Mouse (Mus musculus): ENCODE measurements around the gene Ttc21a. TPM values are rescaled to one million over a fixed set of nuclear protein-coding genes. Genes with fewer than 3 reads are reported as not detected.

Ttc21a gene
- total and polyA plus RNA-seq, 3 experiments = 0.02 to 0.38 TPM; not detected in 1

- Histone ChIP-seq H3K36me3 (replicated peaks) (no peaks in the 10 kb centered on the region), H3K4me1 (ENCODE audit: insufficient read depth, low read depth, low read length) (peaks cover 14% of the 10 kb centered on the region), H3K27me3 (ENCODE audit: insufficient read depth, low read length) (peaks cover 38% of the 10 kb centered on the region), H3K9me3 (replicated peaks) (no peaks in the 10 kb centered on the region), H3K4me3 (ENCODE audit: low read depth, low read length) (no peak overlapping the region)
- ATAC-seq (ENCODE audit: extremely low read depth, insufficient number of reproducible peaks, low FRiP score, poor library complexity, severe bottlenecking) (no peak), DNase-seq (ENCODE audit: low spot score) (no peak)
- TF ChIP-seq GATA1 (IDR thresholded peaks at IDR 0.05; ENCODE audit: borderline replicate concordance, low read length) (no peak), POLR2AphosphoS5 (IDR thresholded peaks at IDR 0.05; ENCODE audit: insufficient replicate concordance, low read depth, low read length) (no peak), CTCF (IDR thresholded peaks at IDR 0.05; ENCODE audit: low read depth, low read length) (no peak), TAL1 (conservative IDR thresholded peaks at IDR 0.05; ENCODE audit: low read depth, low read length) (no peak), GATA2 (IDR thresholded peaks at IDR 0.05; ENCODE audit: borderline replicate concordance, low read depth, low read length) (no peak)
Measured at GRCm38 (mm10) chr9:119943326-119943725, 5.9 kb downstream of the Ttc21a start.

- DNase-seq (ENCODE audit: low spot score) = no peak
- peaks cover 49% of the 10 kb centered on the region for H3K27me3 ChIP-seq (ENCODE audit: insufficient read depth, low read length)
- H3K4me3 ChIP-seq (ENCODE audit: low read depth, low read length) = no peak overlapping the region
- TF ChIP-seq GATA1 (IDR thresholded peaks at IDR 0.05; ENCODE audit: borderline replicate concordance, low read length) (no peak), POLR2AphosphoS5 (IDR thresholded peaks at IDR 0.05; ENCODE audit: insufficient replicate concordance, low read depth, low read length) (no peak), CTCF (IDR thresholded peaks at IDR 0.05; ENCODE audit: low read depth, low read length) (peak; percentile 83), GATA2 (IDR thresholded peaks at IDR 0.05; ENCODE audit: borderline replicate concordance, low read depth, low read length) (no peak), TAL1 (conservative IDR thresholded peaks at IDR 0.05; ENCODE audit: low read depth, low read length) (no peak)
- H3K9me3 ChIP-seq (replicated peaks) = no peaks in the 10 kb centered on the region
- no peak for ATAC-seq (ENCODE audit: extremely low read depth, insufficient number of reproducible peaks, low FRiP score, poor library complexity, severe bottlenecking)
- peaks cover 5% of the 10 kb centered on the region for H3K4me1 ChIP-seq (ENCODE audit: insufficient read depth, low read depth, low read length)
- no peaks in the 10 kb centered on the region for H3K36me3 ChIP-seq (replicated peaks)
Measured at GRCm38 (mm10) chr9:119945173-119945900, 7.9 kb downstream of the Ttc21a start.

GRCm38 (mm10) chr9:119948804-119949203 is 11.4 kb downstream of the Ttc21a start:
- Histone ChIP-seq H3K9me3 (replicated peaks) (no peaks in the 10 kb centered on the region), H3K4me3 (ENCODE audit: low read depth, low read length) (no peak overlapping the region), H3K27me3 (ENCODE audit: insufficient read depth, low read length) (peaks cover 48% of the 10 kb centered on the region), H3K4me1 (ENCODE audit: insufficient read depth, low read depth, low read length) (no peaks in the 10 kb centered on the region; the same call in 1 of the 2 replicates), H3K36me3 (replicated peaks) (no peaks in the 10 kb centered on the region)
- ATAC-seq (ENCODE audit: extremely low read depth, insufficient number of reproducible peaks, low FRiP score, poor library complexity, severe bottlenecking) (no peak), DNase-seq (ENCODE audit: low spot score) (no peak)
- no peak for TF ChIP-seq CTCF (IDR thresholded peaks at IDR 0.05; ENCODE audit: low read depth, low read length)
- TF ChIP-seq POLR2AphosphoS5 (IDR thresholded peaks at IDR 0.05; ENCODE audit: insufficient replicate concordance, low read depth, low read length) = no peak
- no peak for TF ChIP-seq GATA1 (IDR thresholded peaks at IDR 0.05; ENCODE audit: borderline replicate concordance, low read length)
- TF ChIP-seq TAL1 (conservative IDR thresholded peaks at IDR 0.05; ENCODE audit: low read depth, low read length) = no peak
- TF ChIP-seq GATA2 (IDR thresholded peaks at IDR 0.05; ENCODE audit: borderline replicate concordance, low read depth, low read length) = no peak

- ATAC-seq (ENCODE audit: extremely low read depth, insufficient number of reproducible peaks, low FRiP score, poor library complexity, severe bottlenecking) (no peak), DNase-seq (ENCODE audit: low spot score) (no peak)
- Histone ChIP-seq H3K9me3 (replicated peaks) (no peaks in the 10 kb centered on the region), H3K4me1 (ENCODE audit: insufficient read depth, low read depth, low read length) (peaks cover 2% of the 10 kb centered on the region), H3K27me3 (ENCODE audit: insufficient read depth, low read length) (peaks cover 63% of the 10 kb centered on the region), H3K4me3 (ENCODE audit: low read depth, low read length) (no peak overlapping the region), H3K36me3 (replicated peaks) (no peaks in the 10 kb centered on the region)
- TF ChIP-seq CTCF (IDR thresholded peaks at IDR 0.05; ENCODE audit: low read depth, low read length) = no peak
- TF ChIP-seq GATA1 (IDR thresholded peaks at IDR 0.05; ENCODE audit: borderline replicate concordance, low read length) = no peak
- no peak for TF ChIP-seq TAL1 (conservative IDR thresholded peaks at IDR 0.05; ENCODE audit: low read depth, low read length)
- no peak for TF ChIP-seq POLR2AphosphoS5 (IDR thresholded peaks at IDR 0.05; ENCODE audit: insufficient replicate concordance, low read depth, low read length)
- no peak for TF ChIP-seq GATA2 (IDR thresholded peaks at IDR 0.05; ENCODE audit: borderline replicate concordance, low read depth, low read length)
Measured at GRCm38 (mm10) chr9:119950434-119950833, 13.0 kb downstream of the Ttc21a start.

GRCm38 (mm10) chr9:119951388-119951787 is 14.0 kb downstream of the Ttc21a start:
- ATAC-seq (ENCODE audit: extremely low read depth, insufficient number of reproducible peaks, low FRiP score, poor library complexity, severe bottlenecking) (no peak), DNase-seq (ENCODE audit: low spot score) (no peak)
- TF ChIP-seq GATA2 (IDR thresholded peaks at IDR 0.05; ENCODE audit: borderline replicate concordance, low read depth, low read length) (no peak), TAL1 (conservative IDR thresholded peaks at IDR 0.05; ENCODE audit: low read depth, low read length) (no peak)
- Histone ChIP-seq H3K4me3 (ENCODE audit: low read depth, low read length) (no peak overlapping the region), H3K27me3 (ENCODE audit: insufficient read depth, low read length) (peaks cover 63% of the 10 kb centered on the region), H3K36me3 (replicated peaks) (no peaks in the 10 kb centered on the region), H3K9me3 (replicated peaks) (no peaks in the 10 kb centered on the region), H3K4me1 (ENCODE audit: insufficient read depth, low read depth, low read length) (peaks cover 2% of the 10 kb centered on the region)

- ATAC-seq (ENCODE audit: extremely low read depth, insufficient number of reproducible peaks, low FRiP score, poor library complexity, severe bottlenecking) (no peak), DNase-seq (ENCODE audit: low spot score) (no peak)
- no peak for TF ChIP-seq GATA1 (IDR thresholded peaks at IDR 0.05; ENCODE audit: borderline replicate concordance, low read length)
- no peak for TF ChIP-seq CTCF (IDR thresholded peaks at IDR 0.05; ENCODE audit: low read depth, low read length)
- no peak for TF ChIP-seq TAL1 (conservative IDR thresholded peaks at IDR 0.05; ENCODE audit: low read depth, low read length)
- no peak for TF ChIP-seq POLR2AphosphoS5 (IDR thresholded peaks at IDR 0.05; ENCODE audit: insufficient replicate concordance, low read depth, low read length)
- no peak for TF ChIP-seq GATA2 (IDR thresholded peaks at IDR 0.05; ENCODE audit: borderline replicate concordance, low read depth, low read length)
Measured at GRCm38 (mm10) chr9:119958835-119959234, 21.4 kb downstream of the Ttc21a start.

More at GRCm38 (mm10) chr9:119958835-119959234, 21.4 kb downstream of the Ttc21a start:
- no peaks in the 10 kb centered on the region for H3K9me3 ChIP-seq (replicated peaks)
- H3K4me1 ChIP-seq (ENCODE audit: insufficient read depth, low read depth, low read length) = peaks cover 15% of the 10 kb centered on the region
- peaks cover 50% of the 10 kb centered on the region for H3K27me3 ChIP-seq (ENCODE audit: insufficient read depth, low read length)
- H3K4me3 ChIP-seq (ENCODE audit: low read depth, low read length) = no peak overlapping the region
- H3K36me3 ChIP-seq (replicated peaks) = no peaks in the 10 kb centered on the region

Measured in G1E (cell line).